Mouse (Mus musculus) midbrain, embryonic 11.5 days (tissue): ENCODE results near the gene Tigd3. TPM values are rescaled to one million over a fixed set of nuclear protein-coding genes. Genes with fewer than 3 reads are reported as not detected.
A peak's percentile ranks its signal among the peaks of the same experiment; 100 is the strongest.

ENCODE experiments used
- ATAC-seq: fragments of 200-750 bp; cut with Nextera tagmentation; 2 replicates; pipeline ENCODE4 v1.8.0; 2017; ENCODE audit warnings: moderate TSS enrichment, moderate library complexity; ENCODE audit not compliant: low FRiP score
- DNase-seq: peaks from one replicate; pipeline ENCODE4 v3.0.0; 2015; ENCODE audit warnings: low spot score; ENCODE audit errors: missing footprints
- H3K27ac ChIP-seq: fragments of 300-500 bp; sonication (generic); 2 replicates; pipeline ENCODE4 v1.5.1; 2014; ENCODE audit warnings: low read depth, low read length
- H3K27me3 ChIP-seq: fragments of 300-500 bp; sonication (generic); 2 replicates; pipeline ENCODE4 v1.6.1; 2014; ENCODE audit warnings: mild to moderate bottlenecking, low read length, moderate library complexity, mixed read lengths; ENCODE audit not compliant: control insufficient read depth, insufficient read depth
- H3K36me3 ChIP-seq: fragments of 300-500 bp; sonication (generic); 2 replicates; pipeline ENCODE4 v1.6.1; 2014; ENCODE audit warnings: mild to moderate bottlenecking, low read length, moderate library complexity, mixed read lengths; ENCODE audit not compliant: control insufficient read depth, insufficient read depth
- H3K4me1 ChIP-seq: fragments of 300-500 bp; sonication (generic); 2 replicates; pipeline ENCODE4 v1.6.1; 2014; ENCODE audit warnings: low read length; ENCODE audit not compliant: control insufficient read depth, insufficient read depth
- H3K4me2 ChIP-seq: fragments of 300-500 bp; sonication (generic); 2 replicates; pipeline ENCODE4 v1.6.1; 2014; ENCODE audit warnings: mild to moderate bottlenecking, moderate library complexity
- H3K4me3 ChIP-seq: fragments of 300-500 bp; sonication (generic); 2 replicates; pipeline ENCODE4 v1.5.1; 2014; ENCODE audit warnings: low read depth, low read length
- H3K9ac ChIP-seq: fragments of 300-500 bp; sonication (generic); 2 replicates; pipeline ENCODE4 v1.6.1; 2014; ENCODE audit warnings: low read length
- H3K9me3 ChIP-seq: fragments of 300-500 bp; sonication (generic); 2 replicates; pipeline ENCODE4 v1.6.1; 2016; ENCODE audit warnings: low read length; ENCODE audit not compliant: control insufficient read depth
- WGBS: fragments of 180-500 bp; shearing (Covaris S2); extraction: QIAGEN DNeasy Blood & Tissue Kit; methylation state at CpG from one replicate; pipeline ENCODE4 v1.1.7; 2014; 5-methylcytosine and 5-hydroxymethylcytosine counted together
- polyA plus RNA-seq: library from polyadenylated mRNA; unstranded; fragments of >200 nt; fragmentation: Nextera tagmentation; extraction: Ambion mirVana; gene quantifications from 2 replicates; pipeline ENCODE4 v1.2.1, GENCODE M21; 2014

Tigd3 gene
- polyA plus RNA-seq, 1 experiment from 2014 or later = 7.3 TPM

GRCm38 (mm10) chr19:5843781-5844691 is 49.9 kb downstream of the Tigd3 start:
- DNase-seq = no peak
- ATAC-seq = no peak
- H3K4me2 ChIP-seq = no peak overlapping the region
- peaks cover 63% of the 10 kb centered on the region for H3K4me1 ChIP-seq
- H3K27ac ChIP-seq = no peak overlapping the region
- WGBS = 88% methylated on average over 30 of the region's 30 CpGs
- H3K9ac ChIP-seq = no peak overlapping the region
- no peaks in the 10 kb centered on the region for H3K36me3 ChIP-seq
- no peaks in the 10 kb centered on the region for H3K9me3 ChIP-seq
- no peaks in the 10 kb centered on the region for H3K27me3 ChIP-seq
- no peak overlapping the region for H3K4me3 ChIP-seq

- peaks cover 54% of the 10 kb centered on the region for H3K4me1 ChIP-seq
Observed at GRCm38 (mm10) chr19:5842785-5843730, 50.9 kb downstream of the Tigd3 start.

GRCm38 (mm10) chr19:5841999-5842784 is 51.8 kb downstream of the Tigd3 start:
- ATAC-seq (no peak), DNase-seq (no peak)
- no peak overlapping the region for H3K4me2 ChIP-seq
- H3K27me3 ChIP-seq = no peaks in the 10 kb centered on the region
- H3K4me3 ChIP-seq = no peak overlapping the region
- no peak overlapping the region for H3K27ac ChIP-seq
- H3K9me3 ChIP-seq = no peaks in the 10 kb centered on the region
- H3K36me3 ChIP-seq = no peaks in the 10 kb centered on the region
- H3K9ac ChIP-seq = no peak overlapping the region
- peaks cover 45% of the 10 kb centered on the region for H3K4me1 ChIP-seq
- 72% methylated on average over 5 of the region's 5 CpGs for WGBS

More at GRCm38 (mm10) chr19:5842785-5843730, 50.9 kb downstream of the Tigd3 start:
- no peak overlapping the region for H3K27ac ChIP-seq
- 0 out of 2 replicates have a peak overlapping the region, but pooled peaks have one; percentile 0 for H3K4me2 ChIP-seq
- DNase-seq = no peak
- no peaks in the 10 kb centered on the region for H3K9me3 ChIP-seq
- H3K4me3 ChIP-seq = no peak overlapping the region
- no peak for ATAC-seq
- H3K9ac ChIP-seq = no peak overlapping the region
- no peaks in the 10 kb centered on the region for H3K27me3 ChIP-seq
- no peaks in the 10 kb centered on the region for H3K36me3 ChIP-seq
- WGBS = 75% methylated on average over 9 of the region's 9 CpGs

DNA sequence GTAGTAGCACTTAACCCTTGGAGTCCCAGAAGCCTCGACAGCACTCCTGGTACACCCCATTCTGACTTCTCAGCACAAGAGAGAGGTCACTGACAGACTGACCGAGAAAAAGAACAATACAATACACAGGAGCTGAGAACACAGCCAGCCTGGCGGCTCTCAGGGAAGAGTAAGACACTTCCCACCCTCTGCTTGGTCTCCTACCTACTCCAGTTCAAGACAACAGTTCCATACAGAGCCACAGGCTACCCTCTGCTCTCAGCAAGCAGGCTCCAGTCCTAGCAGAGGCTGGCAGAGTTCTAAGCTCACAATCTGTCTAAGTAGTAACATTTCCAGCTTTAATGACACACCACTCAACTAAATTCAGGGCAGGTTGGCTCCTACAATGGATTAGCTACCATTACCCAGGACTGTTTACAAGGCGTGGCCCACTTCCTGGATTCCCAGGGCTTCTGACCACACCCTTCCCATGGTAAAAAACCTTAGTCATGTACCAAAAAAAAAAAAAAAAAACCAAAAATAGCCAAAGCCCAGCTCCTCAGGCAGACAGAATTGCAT is 52.5 kb downstream of the Tigd3 start:
- H3K4me2 ChIP-seq = no peak overlapping the region
- 55% methylated on average over 4 of the region's 4 CpGs for WGBS
- ATAC-seq (no peak), DNase-seq (no peak)
- H3K4me3 ChIP-seq = no peak overlapping the region
- H3K9ac ChIP-seq = no peak overlapping the region
- H3K27me3 ChIP-seq = no peaks in the 10 kb centered on the region
- H3K4me1 ChIP-seq = peaks cover 39% of the 10 kb centered on the region
- no peaks in the 10 kb centered on the region for H3K9me3 ChIP-seq
- no peaks in the 10 kb centered on the region for H3K36me3 ChIP-seq
- no peak overlapping the region for H3K27ac ChIP-seq

Other genes with a start within 250 kb of the Tigd3 start
- gene Sipa1, start 230.4 kb downstream of the Tigd3 start, polyA plus RNA-seq = 8.8 and 10.9 TPM in 2 replicates
- 14.0 and 17.3 TPM in 2 replicates for gene Map3k11, start 205.4 kb downstream of the Tigd3 start, polyA plus RNA-seq
- gene Pcnx3, start 205.2 kb downstream of the Tigd3 start, polyA plus RNA-seq = 18.6 and 23.1 TPM in 2 replicates
- gene Kcnk7, start 189.8 kb downstream of the Tigd3 start, polyA plus RNA-seq = not detected in 2 replicates
- gene Ehbp1l1, start 167.8 kb downstream of the Tigd3 start, polyA plus RNA-seq = 5.3 and 5.4 TPM in 2 replicates
- gene Fam89b, start 164.5 kb downstream of the Tigd3 start, polyA plus RNA-seq = 157 and 158 TPM in 2 replicates
- gene Ltbp3, start 153.2 kb downstream of the Tigd3 start, polyA plus RNA-seq = 4.8 and 6.0 TPM in 2 replicates
- gene Scyl1, start 122.7 kb downstream of the Tigd3 start, polyA plus RNA-seq = 48.2 and 58.6 TPM in 2 replicates
- gene Frmd8, start 18.9 kb downstream of the Tigd3 start, polyA plus RNA-seq = 11.5 and 14.0 TPM in 2 replicates
- 1.1 and 1.8 TPM in 2 replicates for gene Slc25a45, start 16.3 kb downstream of the Tigd3 start, polyA plus RNA-seq
- gene Dpf2, start 18.9 kb upstream of the Tigd3 start, polyA plus RNA-seq = 200 and 203 TPM in 2 replicates
- 2.2 and 2.5 TPM in 2 replicates for gene Cdc42ep2, start 30.7 kb upstream of the Tigd3 start, polyA plus RNA-seq
- gene Pola2, start 70.1 kb upstream of the Tigd3 start, polyA plus RNA-seq = 74.4 and 82.7 TPM in 2 replicates
- not detected in 2 replicates for gene Slc22a20, start 92.0 kb upstream of the Tigd3 start, polyA plus RNA-seq
- 3.9 and 4.0 TPM in 2 replicates for gene Capn1, start 121.7 kb upstream of the Tigd3 start, polyA plus RNA-seq
- gene Syvn1, start 152.4 kb upstream of the Tigd3 start, polyA plus RNA-seq = 18.6 and 23.1 TPM in 2 replicates
- 88.0 and 92.5 TPM in 2 replicates for gene Mrpl49, start 163.6 kb upstream of the Tigd3 start, polyA plus RNA-seq
- 717 and 781 TPM in 2 replicates for gene Fau, start 163.7 kb upstream of the Tigd3 start, polyA plus RNA-seq
- gene Znhit2, start 167.0 kb upstream of the Tigd3 start, polyA plus RNA-seq = 39.5 and 40.0 TPM in 2 replicates
- gene Tm7sf2, start 174.2 kb upstream of the Tigd3 start, polyA plus RNA-seq = 35.7 and 39.6 TPM in 2 replicates
- gene Vps51, start 183.1 kb upstream of the Tigd3 start, polyA plus RNA-seq = 37.4 and 48.3 TPM in 2 replicates
- not detected in 2 replicates for gene Tmem262, start 185.9 kb upstream of the Tigd3 start, polyA plus RNA-seq
- gene Gm28374, start 188.1 kb upstream of the Tigd3 start, polyA plus RNA-seq = 2.0 and 2.2 TPM in 2 replicates
- 63.4 and 63.5 TPM in 2 replicates for gene Zfpl1, start 190.8 kb upstream of the Tigd3 start, polyA plus RNA-seq
- gene Cdca5, start 190.8 kb upstream of the Tigd3 start, polyA plus RNA-seq = 61.2 and 66.3 TPM in 2 replicates
- 0.27 and 0.40 TPM in 2 replicates for gene AC131692.1, start 200.3 kb upstream of the Tigd3 start, polyA plus RNA-seq
- 0.37 and 0.46 TPM in 2 replicates for gene Naaladl1, start 211.6 kb upstream of the Tigd3 start, polyA plus RNA-seq
- gene Sac3d1, start 224.5 kb upstream of the Tigd3 start, polyA plus RNA-seq = 55.3 and 60.0 TPM in 2 replicates
- 23.8 and 26.1 TPM in 2 replicates for gene Snx15, start 234.2 kb upstream of the Tigd3 start, polyA plus RNA-seq
- not detected in 2 replicates for gene Batf2, start 246.8 kb upstream of the Tigd3 start, polyA plus RNA-seq
- 75.6 and 86.1 TPM in 2 replicates for gene Arl2, start 247.4 kb upstream of the Tigd3 start, polyA plus RNA-seq